Mouse (Mus musculus): ENCODE measurements around the gene Pramel1. TPM values are rescaled to one million over a fixed set of nuclear protein-coding genes. Genes with fewer than 3 reads are reported as not detected.
"Not testable (repeated sequence)": the region's sequence is repeated elsewhere in the genome, so short reads cannot be mapped to it uniquely, and the experiment has no call there.

Gene Pramel1
- polyA plus RNA-seq (2016; fragmentation: Nextera tagmentation; extraction: Ambion mirVana): not detected in 2 replicates

DNA sequence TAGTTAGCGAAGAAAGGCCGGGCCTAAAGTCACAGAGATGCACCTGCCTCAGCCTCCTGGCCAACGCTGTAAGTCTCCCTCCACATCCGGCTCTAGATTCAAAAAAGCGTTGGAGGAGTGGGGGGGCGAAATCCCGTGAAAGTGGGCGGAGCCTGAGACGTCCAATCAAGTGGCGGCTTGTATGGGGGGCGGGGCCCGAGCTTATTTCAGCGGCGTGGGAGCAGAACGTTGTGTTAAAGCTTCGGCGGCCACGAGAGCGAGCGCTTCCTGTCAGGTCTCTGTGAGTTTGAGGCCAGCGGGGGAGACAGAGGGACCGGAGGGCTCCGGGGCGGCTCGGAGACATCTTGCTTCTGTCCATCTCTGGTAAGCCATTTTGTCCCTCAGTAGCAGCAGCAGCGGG is at the start of gene Pramel1:
Gene Pramel1 (plus strand): TSS at position 248 of the 400 bp plus-strand sequence.
- Histone ChIP-seq H3K9ac (no peak within 1 kb of the TSS), H3K36me3 (no peaks in the 10 kb centered on the region), H3K4me3 (no peak within 1 kb of the TSS), H3K27ac (no peak within 1 kb of the TSS), H3K4me1 (no peaks in the 10 kb centered on the region), H3K9me3 (replicated peaks) (no peaks in the 10 kb centered on the region), H3K4me2 (no peak within 1 kb of the TSS), H3K27me3 (replicated peaks) (peaks cover 14% of the 10 kb centered on the region)
- no peak for ATAC-seq
- 69% methylated on average over 26 of the region's 26 CpGs for WGBS (ENCODE audit: insufficient replicate concordance)

DNA sequence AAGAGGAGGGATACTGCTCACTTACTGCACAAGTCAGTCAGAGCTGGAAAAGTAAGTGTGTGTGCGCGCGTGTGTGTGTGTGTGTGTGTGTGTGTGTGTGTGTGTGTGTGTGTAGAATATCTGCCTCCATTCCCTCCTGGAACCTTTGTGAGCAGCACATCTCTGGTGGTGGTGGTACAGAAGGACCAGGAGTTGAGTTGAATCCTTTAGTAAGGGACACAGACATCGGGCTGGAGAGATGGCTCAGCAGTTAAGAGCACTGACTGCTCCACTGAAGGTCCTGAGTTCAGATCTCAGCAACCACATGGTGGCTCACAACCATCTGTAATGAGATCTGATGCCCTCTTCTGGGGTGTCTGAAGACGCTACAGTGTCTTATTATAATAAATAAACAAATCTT is 48.7 kb upstream of the Pramel1 start:
- not testable (repeated sequence) for H3K27ac ChIP-seq; H3K9me3 ChIP-seq (replicated peaks); ATAC-seq; H3K4me3 ChIP-seq; H3K9ac ChIP-seq; H3K4me1 ChIP-seq; H3K4me2 ChIP-seq; H3K36me3 ChIP-seq
- peaks cover 30% of the 10 kb centered on the region for H3K27me3 ChIP-seq (replicated peaks)
- 73% methylated on average over 5 of the region's 5 CpGs for WGBS (ENCODE audit: insufficient replicate concordance)

GRCm38 (mm10) chr4:143348678-143349077 is 45.5 kb upstream of the Pramel1 start:
- no peak overlapping the region for H3K4me3 ChIP-seq
- ATAC-seq: no peak
- no peak overlapping the region for H3K27ac ChIP-seq
- 16% methylated on average over 5 of the region's 5 CpGs for WGBS (ENCODE audit: insufficient replicate concordance)
- H3K4me1 ChIP-seq: no peaks in the 10 kb centered on the region
- no peak overlapping the region for H3K9ac ChIP-seq
- H3K9me3 ChIP-seq (replicated peaks): no peaks in the 10 kb centered on the region
- no peak overlapping the region for H3K4me2 ChIP-seq
- no peaks in the 10 kb centered on the region for H3K36me3 ChIP-seq
- H3K27me3 ChIP-seq (replicated peaks): peaks cover 52% of the 10 kb centered on the region

GRCm38 (mm10) chr4:143349484-143349906 is 44.7 kb upstream of the Pramel1 start, which contains the start of gene Lrrc38:
Gene Lrrc38 (plus strand): TSS chr4:143349757.
- Histone ChIP-seq H3K4me2 (peak within 1 kb of the TSS; percentile 59), H3K4me1 (no peaks in the 10 kb centered on the region), H3K4me3 (peak within 1 kb of the TSS; percentile 35), H3K36me3 (no peaks in the 10 kb centered on the region), H3K27me3 (replicated peaks) (peaks cover 52% of the 10 kb centered on the region), H3K27ac (no peak within 1 kb of the TSS), H3K9ac (no peak within 1 kb of the TSS), H3K9me3 (replicated peaks) (no peaks in the 10 kb centered on the region)
- ATAC-seq: no peak
- WGBS (ENCODE audit: insufficient replicate concordance): under 1% methylated on average over 19 of the region's 19 CpGs

GRCm38 (mm10) chr4:143350047-143351015 is 43.9 kb upstream of the Pramel1 start:
- WGBS (ENCODE audit: insufficient replicate concordance): 4% methylated on average over 72 of the region's 72 CpGs
- Histone ChIP-seq H3K4me3 (peak overlapping the region; percentile 35), H3K9me3 (replicated peaks) (no peaks in the 10 kb centered on the region), H3K4me1 (no peaks in the 10 kb centered on the region), H3K9ac (no peak overlapping the region), H3K36me3 (no peaks in the 10 kb centered on the region), H3K27ac (no peak overlapping the region), H3K27me3 (replicated peaks) (peaks cover 52% of the 10 kb centered on the region), H3K4me2 (peak overlapping the region; percentile 59)
- ATAC-seq: no peak

- Histone ChIP-seq H3K9me3 (replicated peaks) (no peaks in the 10 kb centered on the region), H3K4me3 (no peak overlapping the region), H3K36me3 (no peaks in the 10 kb centered on the region), H3K4me2 (no peak overlapping the region), H3K4me1 (no peaks in the 10 kb centered on the region), H3K27me3 (replicated peaks) (peaks cover 52% of the 10 kb centered on the region), H3K27ac (no peak overlapping the region), H3K9ac (no peak overlapping the region)
- ATAC-seq: no peak
- 52% methylated on average over 4 of the region's 4 CpGs for WGBS (ENCODE audit: insufficient replicate concordance)
Measured at GRCm38 (mm10) chr4:143352301-143352700, 41.9 kb upstream of the Pramel1 start.

- H3K27ac ChIP-seq: no peak overlapping the region
- no peak overlapping the region for H3K9ac ChIP-seq
- no peak overlapping the region for H3K4me3 ChIP-seq
- H3K36me3 ChIP-seq: no peaks in the 10 kb centered on the region
- no peaks in the 10 kb centered on the region for H3K27me3 ChIP-seq (replicated peaks)
- 20% methylated on average over 10 of the region's 10 CpGs for WGBS (ENCODE audit: insufficient replicate concordance)
- H3K9me3 ChIP-seq (replicated peaks): no peaks in the 10 kb centered on the region
- H3K4me1 ChIP-seq: 0 out of 2 replicates have a peak, but pooled peaks cover 6% of the 10 kb centered on the region
- no peak overlapping the region for H3K4me2 ChIP-seq
- ATAC-seq: peak; percentile 55
Measured at GRCm38 (mm10) chr4:143361520-143361919, 32.7 kb upstream of the Pramel1 start.

- no peak overlapping the region for H3K27ac ChIP-seq
- no peaks in the 10 kb centered on the region for H3K27me3 ChIP-seq (replicated peaks)
- no peak overlapping the region for H3K9ac ChIP-seq
- H3K9me3 ChIP-seq (replicated peaks): no peaks in the 10 kb centered on the region
- 0 out of 2 replicates have a peak, but pooled peaks cover 6% of the 10 kb centered on the region for H3K4me1 ChIP-seq
- no peak overlapping the region for H3K4me2 ChIP-seq
- no peak for ATAC-seq
- 50% methylated on average over 15 of the region's 15 CpGs for WGBS (ENCODE audit: insufficient replicate concordance)
- no peak overlapping the region for H3K4me3 ChIP-seq
- no peaks in the 10 kb centered on the region for H3K36me3 ChIP-seq
Measured at GRCm38 (mm10) chr4:143366415-143367041, 27.7 kb upstream of the Pramel1 start.

GRCm38 (mm10) chr4:143379480-143379879 is 14.7 kb upstream of the Pramel1 start:
- Histone ChIP-seq H3K9ac (no peak overlapping the region), H3K4me3 (no peak overlapping the region), H3K27ac (no peak overlapping the region), H3K27me3 (replicated peaks) (peaks cover 13% of the 10 kb centered on the region; the same call in 1 of the 2 replicates), H3K4me2 (no peak overlapping the region), H3K4me1 (no peaks in the 10 kb centered on the region), H3K9me3 (replicated peaks) (no peaks in the 10 kb centered on the region), H3K36me3 (no peaks in the 10 kb centered on the region)
- ATAC-seq: no peak
- 48% methylated on average over 7 of the region's 7 CpGs for WGBS (ENCODE audit: insufficient replicate concordance)

GRCm38 (mm10) chr4:143379931-143380715 is 14.1 kb upstream of the Pramel1 start:
- 32% methylated on average over 15 of the region's 15 CpGs for WGBS (ENCODE audit: insufficient replicate concordance)
- no peaks in the 10 kb centered on the region for H3K9me3 ChIP-seq (replicated peaks)
- no peak overlapping the region for H3K27ac ChIP-seq
- no peaks in the 10 kb centered on the region for H3K4me1 ChIP-seq
- no peaks in the 10 kb centered on the region for H3K36me3 ChIP-seq
- no peak for ATAC-seq
- H3K9ac ChIP-seq: no peak overlapping the region
- no peak overlapping the region for H3K4me2 ChIP-seq
- no peak overlapping the region for H3K4me3 ChIP-seq
- H3K27me3 ChIP-seq (replicated peaks): peaks cover 13% of the 10 kb centered on the region; the same call in 1 of the 2 replicates

GRCm38 (mm10) chr4:143380716-143381004 is 13.6 kb upstream of the Pramel1 start:
- no peaks in the 10 kb centered on the region for H3K4me1 ChIP-seq
- no peak overlapping the region for H3K9ac ChIP-seq
- H3K27ac ChIP-seq: no peak overlapping the region
- no peak overlapping the region for H3K4me2 ChIP-seq
- H3K36me3 ChIP-seq: no peaks in the 10 kb centered on the region
- 2% methylated on average over 5 of the region's 5 CpGs for WGBS (ENCODE audit: insufficient replicate concordance)
- no peak overlapping the region for H3K4me3 ChIP-seq
- H3K27me3 ChIP-seq (replicated peaks): peaks cover 13% of the 10 kb centered on the region; the same call in 1 of the 2 replicates
- ATAC-seq: no peak
- no peaks in the 10 kb centered on the region for H3K9me3 ChIP-seq (replicated peaks)
